Mouse (Mus musculus): ENCODE results near the gene Cdkn2d. TPM values are rescaled to one million over a fixed set of nuclear protein-coding genes. Genes with fewer than 3 reads are reported as not detected.

Gene Cdkn2d
- total and polyA plus RNA-seq, 2 experiments from 2014 or later, result 69.4 to 118 TPM

DNA sequence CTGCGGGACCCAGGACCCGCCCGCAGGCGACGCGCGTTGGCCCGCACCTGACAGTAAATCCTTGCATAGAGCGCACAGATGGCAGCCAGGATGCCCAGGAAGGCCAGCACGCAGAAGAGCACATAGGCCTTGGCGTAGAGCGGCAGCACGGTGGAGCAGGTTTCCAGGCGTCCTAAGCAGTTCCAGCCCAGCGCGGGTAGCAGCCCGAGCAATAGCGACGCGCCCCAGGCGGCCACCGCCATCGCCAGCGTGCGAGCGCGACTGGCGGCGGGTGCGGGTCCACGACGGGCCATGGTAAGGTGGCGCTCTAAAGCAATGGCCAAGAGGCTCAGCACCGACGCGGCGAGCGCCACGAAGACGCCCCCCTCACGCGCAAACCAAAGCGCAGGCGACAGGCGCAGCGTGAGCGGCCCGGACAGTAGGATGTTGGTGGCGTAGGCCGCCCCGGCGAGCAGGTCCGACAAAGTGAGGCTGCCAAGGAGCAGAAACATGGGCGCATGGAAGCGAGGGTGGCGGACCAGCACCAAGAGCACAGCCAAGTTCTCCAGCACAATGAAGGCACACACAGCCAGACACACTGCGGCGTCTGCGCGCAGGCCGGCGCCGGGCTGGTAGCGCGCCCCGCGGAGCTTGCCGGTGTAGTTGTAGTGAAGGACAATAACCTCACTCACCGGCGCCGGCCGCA is 46.6 kb downstream of the Cdkn2d start:
- DNase-seq (peak; percentile 53), ATAC-seq (peak; percentile 54)
- no peaks in the 10 kb centered on the region for H3K36me3 ChIP-seq (ENCODE audit: insufficient read depth)
- H3K4me1 ChIP-seq (ENCODE audit: insufficient read depth), result no peaks in the 10 kb centered on the region
- peak overlapping the region; percentile 54 for H3K27ac ChIP-seq (ENCODE audit: low read depth, low read length)
- TF ChIP-seq CTCF (IDR thresholded peaks at IDR 0.05; ENCODE audit: low read depth), result no peak; the same call in none of the 2 replicates
- peak overlapping the region; percentile 49 for H3K4me3 ChIP-seq (ENCODE audit: low read depth, low read length)
- H3K9ac ChIP-seq, result peak overlapping the region; percentile 62
- WGBS, result under 1% methylated on average over 63 of the region's 72 CpGs
- H3K4me2 ChIP-seq (ENCODE audit: low read depth), result peak overlapping the region; percentile 77
- no peaks in the 10 kb centered on the region for H3K9me3 ChIP-seq (ENCODE audit: low read length)
- H3K27me3 ChIP-seq (ENCODE audit: insufficient read depth, low read length), result peaks cover 49% of the 10 kb centered on the region

DNA sequence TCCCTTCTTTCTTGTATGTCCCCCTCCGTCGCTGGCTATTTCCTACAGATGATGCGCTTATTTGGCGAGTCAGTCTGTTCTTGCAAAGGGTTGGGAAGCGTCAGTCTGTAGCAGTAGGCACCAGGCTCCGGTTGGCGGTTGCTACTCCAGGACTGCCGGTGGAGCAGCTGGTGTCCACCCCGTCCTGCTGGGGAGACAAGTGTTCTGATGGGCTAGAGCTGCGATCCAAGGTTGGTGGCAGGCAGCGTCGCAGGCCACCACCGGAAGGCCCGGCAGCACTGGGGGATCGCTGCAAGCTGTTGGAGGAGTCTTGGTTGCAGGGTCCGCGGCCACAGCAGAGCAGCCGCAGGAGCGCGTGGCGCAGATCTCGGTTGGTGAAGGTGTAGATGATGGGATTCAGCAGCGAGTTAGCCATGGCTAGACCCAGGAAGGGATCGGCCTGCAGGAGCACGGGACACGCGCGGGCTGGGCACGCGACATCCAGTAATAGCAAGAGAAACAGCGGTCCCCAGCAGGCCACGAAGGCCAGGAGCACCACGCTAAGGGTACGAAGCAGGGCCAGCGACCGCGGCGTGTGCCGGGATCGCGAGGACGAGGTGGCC is 47.3 kb downstream of the Cdkn2d start:
- H3K27me3 ChIP-seq (ENCODE audit: insufficient read depth, low read length), result peaks cover 42% of the 10 kb centered on the region
- ATAC-seq, result peak; percentile 21
- peak overlapping the region; percentile 62 for H3K9ac ChIP-seq
- peak overlapping the region; percentile 77 for H3K4me2 ChIP-seq (ENCODE audit: low read depth)
- H3K4me3 ChIP-seq (ENCODE audit: low read depth, low read length), result peak overlapping the region; percentile 49
- 4% methylated on average over 42 of the region's 42 CpGs for WGBS
- no peak for TF ChIP-seq CTCF (IDR thresholded peaks at IDR 0.05; ENCODE audit: low read depth)
- H3K27ac ChIP-seq (ENCODE audit: low read depth, low read length), result peak overlapping the region; percentile 54
- no peaks in the 10 kb centered on the region for H3K9me3 ChIP-seq (ENCODE audit: low read length)
- no peak for DNase-seq
- no peaks in the 10 kb centered on the region for H3K36me3 ChIP-seq (ENCODE audit: insufficient read depth)
- H3K4me1 ChIP-seq (ENCODE audit: insufficient read depth), result no peaks in the 10 kb centered on the region

DNA sequence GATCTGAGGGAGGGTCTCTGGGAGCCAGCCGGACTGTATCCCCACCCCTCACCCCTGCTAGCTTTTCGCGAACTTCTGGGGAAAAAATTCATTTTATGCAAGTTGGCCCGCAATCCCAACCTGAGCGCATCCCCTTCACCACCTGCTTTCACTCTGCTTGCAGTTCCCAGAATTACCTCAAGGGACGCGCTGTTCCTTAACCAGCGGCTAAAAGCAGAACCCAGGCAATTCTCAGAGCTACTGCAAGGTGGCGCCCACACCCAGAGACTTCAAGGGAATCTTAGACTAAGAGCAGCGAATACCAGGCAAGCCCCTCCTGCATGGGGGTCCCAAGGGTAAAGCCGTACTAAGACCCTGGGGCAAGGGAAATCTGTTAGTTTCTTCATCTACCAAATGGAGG is 49.9 kb downstream of the Cdkn2d start:
- Histone ChIP-seq H3K27me3 (ENCODE audit: insufficient read depth, low read length) (peaks cover 22% of the 10 kb centered on the region), H3K4me2 (ENCODE audit: low read depth) (no peak overlapping the region), H3K9ac (no peak overlapping the region), H3K9me3 (ENCODE audit: low read length) (no peaks in the 10 kb centered on the region), H3K4me3 (ENCODE audit: low read depth, low read length) (no peak overlapping the region), H3K36me3 (ENCODE audit: insufficient read depth) (no peaks in the 10 kb centered on the region), H3K4me1 (ENCODE audit: insufficient read depth) (peaks cover 14% of the 10 kb centered on the region; the same call in 1 of the 2 replicates), H3K27ac (ENCODE audit: low read depth, low read length) (no peak overlapping the region)
- peak; percentile 92 for DNase-seq
- TF ChIP-seq CTCF (IDR thresholded peaks at IDR 0.05; ENCODE audit: low read depth), result peak; percentile 99
- 1% methylated on average over 11 of the region's 11 CpGs for WGBS
- ATAC-seq, result peak; percentile 8; the same call in 1 of the 2 replicates

DNA sequence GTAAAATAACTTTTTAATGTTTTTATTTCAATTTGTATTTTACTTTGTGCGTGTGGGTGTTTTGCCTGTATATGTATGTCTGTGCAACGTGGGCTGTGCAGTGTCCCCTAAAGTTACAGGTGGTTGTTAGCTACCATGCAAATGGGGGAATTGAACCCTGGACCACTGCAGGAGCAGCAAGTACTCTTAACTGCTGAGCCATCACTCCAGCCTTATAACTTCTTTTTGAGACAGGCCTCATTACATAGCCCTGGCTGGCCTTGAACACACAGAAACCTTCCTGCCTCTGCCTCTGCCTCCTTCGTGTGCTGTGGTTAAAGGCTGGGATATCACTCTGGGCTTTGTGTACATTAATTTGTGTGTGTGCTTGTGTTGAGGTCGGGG is 51.8 kb downstream of the Cdkn2d start:
- no peak overlapping the region for H3K9ac ChIP-seq
- peaks cover 7% of the 10 kb centered on the region for H3K27me3 ChIP-seq (ENCODE audit: insufficient read depth, low read length)
- no peak overlapping the region for H3K27ac ChIP-seq (ENCODE audit: low read depth, low read length)
- peak overlapping the region; percentile 76 for H3K4me2 ChIP-seq (ENCODE audit: low read depth)
- peak overlapping the region; percentile 82 for H3K4me3 ChIP-seq (ENCODE audit: low read depth, low read length)
- no peaks in the 10 kb centered on the region for H3K9me3 ChIP-seq (ENCODE audit: low read length)
- WGBS, result 29% methylated on average over 4 of the region's 4 CpGs
- ATAC-seq (no peak), DNase-seq (no peak)
- H3K36me3 ChIP-seq (ENCODE audit: insufficient read depth), result no peaks in the 10 kb centered on the region
- TF ChIP-seq CTCF (IDR thresholded peaks at IDR 0.05; ENCODE audit: low read depth), result no peak
- H3K4me1 ChIP-seq (ENCODE audit: insufficient read depth), result peaks cover 14% of the 10 kb centered on the region; the same call in 1 of the 2 replicates

DNA sequence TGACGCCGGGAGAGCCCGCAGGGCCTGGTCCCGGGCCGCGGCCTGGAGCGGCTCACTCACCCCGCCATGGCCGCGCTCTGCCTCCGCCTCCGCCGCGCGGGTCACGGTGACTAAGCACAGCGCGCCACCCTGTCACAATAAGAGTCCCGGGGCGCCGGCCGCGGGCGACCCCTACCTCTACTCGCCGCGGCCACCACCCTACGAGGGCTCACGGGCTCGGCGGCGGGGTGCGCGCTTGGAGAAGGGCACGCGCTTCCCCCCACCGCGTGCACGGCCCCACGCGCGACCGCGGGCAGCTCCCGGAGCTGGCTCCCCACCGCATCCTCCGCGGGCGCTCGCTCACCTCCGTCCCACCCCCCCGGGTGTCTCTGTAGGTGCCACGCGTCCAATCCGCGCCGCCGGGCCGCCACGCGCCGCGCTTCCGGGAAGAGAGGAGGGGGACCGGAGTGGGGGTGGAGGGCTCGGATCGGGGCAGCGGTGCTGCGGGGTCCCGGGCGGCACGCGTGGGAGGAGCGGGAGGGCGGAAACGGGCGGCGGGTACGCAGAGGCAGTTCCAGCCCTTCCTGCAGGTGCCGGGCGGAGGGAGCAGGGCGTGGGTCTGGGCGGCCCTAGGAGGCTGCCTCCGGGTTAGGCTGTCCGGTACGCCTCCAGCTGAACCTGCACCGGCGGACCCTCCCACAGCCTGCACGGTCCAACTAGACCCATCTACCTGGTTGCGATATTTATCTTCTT is 52.3 kb downstream of the Cdkn2d start, which contains the start of gene Keap1:
Gene Keap1, minus strand, starts transcription at position 629 of the 732 bp plus-strand sequence.
- Histone ChIP-seq H3K4me3 (ENCODE audit: low read depth, low read length) (peak within 1 kb of the TSS; percentile 82), H3K27me3 (ENCODE audit: insufficient read depth, low read length) (peaks cover 7% of the 10 kb centered on the region), H3K36me3 (ENCODE audit: insufficient read depth) (peaks cover 2% of the 10 kb centered on the region; the same call in 1 of the 2 replicates), H3K4me1 (ENCODE audit: insufficient read depth) (peaks cover 14% of the 10 kb centered on the region; the same call in 1 of the 2 replicates), H3K9ac (peak within 1 kb of the TSS; percentile 95), H3K9me3 (ENCODE audit: low read length) (no peaks in the 10 kb centered on the region), H3K4me2 (ENCODE audit: low read depth) (peak within 1 kb of the TSS; percentile 76), H3K27ac (ENCODE audit: low read depth, low read length) (peak within 1 kb of the TSS; percentile 85)
- ATAC-seq (peak; percentile 85), DNase-seq (peak; percentile 81)
- TF ChIP-seq CTCF (IDR thresholded peaks at IDR 0.05; ENCODE audit: low read depth), result no peak; the same call in 1 of the 2 replicates
- WGBS, result under 1% methylated on average over 70 of the region's 90 CpGs

Other genes starting within 250 kb of the Cdkn2d start
- not detected in 2 replicates for gene Zglp1, start 224.3 kb downstream of the Cdkn2d start, total RNA-seq (2014; rRNA removed)
- 0.56 and 0.84 TPM in 2 replicates for gene Zglp1, start 224.3 kb downstream of the Cdkn2d start, polyA plus RNA-seq (2015; fragmentation: Nextera tagmentation; extraction: Ambion mirVana)
- 1.5 and 2.6 TPM in 2 replicates for gene Gm49373, start 218.3 kb downstream of the Cdkn2d start, total RNA-seq (2014; rRNA removed)
- 0.74 and 0.79 TPM in 2 replicates for gene Gm49373, start 218.3 kb downstream of the Cdkn2d start, polyA plus RNA-seq (2015; fragmentation: Nextera tagmentation; extraction: Ambion mirVana)
- 63.2 and 69.2 TPM in 2 replicates for gene Fdx1l, start 217.8 kb downstream of the Cdkn2d start, total RNA-seq (2014; rRNA removed)
- 79.4 and 94.9 TPM in 2 replicates for gene Fdx1l, start 217.8 kb downstream of the Cdkn2d start, polyA plus RNA-seq (2015; fragmentation: Nextera tagmentation; extraction: Ambion mirVana)
- gene Gm38431, start 199.4 kb downstream of the Cdkn2d start, total RNA-seq (2014; rRNA removed), result 0.43 and 3.4 TPM in 2 replicates
- gene Gm38431, start 199.4 kb downstream of the Cdkn2d start, polyA plus RNA-seq (2015; fragmentation: Nextera tagmentation; extraction: Ambion mirVana), result 0.34 and 0.44 TPM in 2 replicates
- 24.5 and 40.3 TPM in 2 replicates for gene Raver1, start 199.4 kb downstream of the Cdkn2d start, total RNA-seq (2014; rRNA removed)
- gene Raver1, start 199.4 kb downstream of the Cdkn2d start, polyA plus RNA-seq (2015; fragmentation: Nextera tagmentation; extraction: Ambion mirVana), result 23.2 and 24.3 TPM in 2 replicates
- gene Tyk2, start 160.2 kb downstream of the Cdkn2d start, total RNA-seq (2014; rRNA removed), result 9.4 and 11.0 TPM in 2 replicates
- 3.8 and 5.0 TPM in 2 replicates for gene Tyk2, start 160.2 kb downstream of the Cdkn2d start, polyA plus RNA-seq (2015; fragmentation: Nextera tagmentation; extraction: Ambion mirVana)
- gene Cdc37, start 141.4 kb downstream of the Cdkn2d start, total RNA-seq (2014; rRNA removed), result 39.5 and 42.1 TPM in 2 replicates
- gene Cdc37, start 141.4 kb downstream of the Cdkn2d start, polyA plus RNA-seq (2015; fragmentation: Nextera tagmentation; extraction: Ambion mirVana), result 186 and 191 TPM in 2 replicates
- gene Pde4a, start 125.7 kb downstream of the Cdkn2d start, total RNA-seq (2014; rRNA removed), result 19.8 and 20.0 TPM in 2 replicates
- gene Pde4a, start 125.7 kb downstream of the Cdkn2d start, polyA plus RNA-seq (2015; fragmentation: Nextera tagmentation; extraction: Ambion mirVana), result 26.2 and 41.6 TPM in 2 replicates
- 68.9 and 72.7 TPM in 2 replicates for gene Keap1, start 52.0 kb downstream of the Cdkn2d start, total RNA-seq (2014; rRNA removed)
- 60.0 and 67.0 TPM in 2 replicates for gene Keap1, start 52.0 kb downstream of the Cdkn2d start, polyA plus RNA-seq (2015; fragmentation: Nextera tagmentation; extraction: Ambion mirVana)
- 2.7 and 2.8 TPM in 2 replicates for gene S1pr5, start 43.0 kb downstream of the Cdkn2d start, total RNA-seq (2014; rRNA removed)
- 1.9 and 2.3 TPM in 2 replicates for gene S1pr5, start 43.0 kb downstream of the Cdkn2d start, polyA plus RNA-seq (2015; fragmentation: Nextera tagmentation; extraction: Ambion mirVana)
- 18.7 and 19.5 TPM in 2 replicates for gene Atg4d, start 26.1 kb downstream of the Cdkn2d start, total RNA-seq (2014; rRNA removed)
- gene Atg4d, start 26.1 kb downstream of the Cdkn2d start, polyA plus RNA-seq (2015; fragmentation: Nextera tagmentation; extraction: Ambion mirVana), result 19.9 and 26.4 TPM in 2 replicates
- gene Kri1, start 3.4 kb downstream of the Cdkn2d start, total RNA-seq (2014; rRNA removed), result 27.6 and 28.1 TPM in 2 replicates
- gene Kri1, start 3.4 kb downstream of the Cdkn2d start, polyA plus RNA-seq (2015; fragmentation: Nextera tagmentation; extraction: Ambion mirVana), result 7.1 and 11.9 TPM in 2 replicates
- 2.6 and 4.2 TPM in 2 replicates for gene Ap1m2, start 20.9 kb upstream of the Cdkn2d start, total RNA-seq (2014; rRNA removed)
- gene Ap1m2, start 20.9 kb upstream of the Cdkn2d start, polyA plus RNA-seq (2015; fragmentation: Nextera tagmentation; extraction: Ambion mirVana), result 2.4 and 2.9 TPM in 2 replicates
- 55.2 and 63.1 TPM in 2 replicates for gene Slc44a2, start 29.3 kb upstream of the Cdkn2d start, total RNA-seq (2014; rRNA removed)
- gene Slc44a2, start 29.3 kb upstream of the Cdkn2d start, polyA plus RNA-seq (2015; fragmentation: Nextera tagmentation; extraction: Ambion mirVana), result 40.8 and 48.9 TPM in 2 replicates
- 114 and 135 TPM in 2 replicates for gene Ilf3, start 76.5 kb upstream of the Cdkn2d start, total RNA-seq (2014; rRNA removed)
- 191 and 214 TPM in 2 replicates for gene Ilf3, start 76.5 kb upstream of the Cdkn2d start, polyA plus RNA-seq (2015; fragmentation: Nextera tagmentation; extraction: Ambion mirVana)
- gene Qtrt1, start 120.4 kb upstream of the Cdkn2d start, total RNA-seq (2014; rRNA removed), result 37.7 and 51.7 TPM in 2 replicates
- 34.8 and 43.9 TPM in 2 replicates for gene Qtrt1, start 120.4 kb upstream of the Cdkn2d start, polyA plus RNA-seq (2015; fragmentation: Nextera tagmentation; extraction: Ambion mirVana)
- gene Dnm2, start 133.5 kb upstream of the Cdkn2d start, total RNA-seq (2014; rRNA removed), result 65.6 and 68.5 TPM in 2 replicates
- gene Dnm2, start 133.5 kb upstream of the Cdkn2d start, polyA plus RNA-seq (2015; fragmentation: Nextera tagmentation; extraction: Ambion mirVana), result 56.0 and 64.0 TPM in 2 replicates
- 44.2 and 45.1 TPM in 2 replicates for gene Tmed1, start 218.8 kb upstream of the Cdkn2d start, total RNA-seq (2014; rRNA removed)
- 51.9 and 52.8 TPM in 2 replicates for gene Tmed1, start 218.8 kb upstream of the Cdkn2d start, polyA plus RNA-seq (2015; fragmentation: Nextera tagmentation; extraction: Ambion mirVana)
- gene AB124611, start 234.8 kb upstream of the Cdkn2d start, total RNA-seq (2014; rRNA removed), result 0.14 and 2.2 TPM in 2 replicates
- 0.87 and 0.98 TPM in 2 replicates for gene AB124611, start 234.8 kb upstream of the Cdkn2d start, polyA plus RNA-seq (2015; fragmentation: Nextera tagmentation; extraction: Ambion mirVana)